Mouse (Mus musculus): Measurements from ENCODE around the gene Eif2b3.

Eif2b3 gene

GRCm38 (mm10) chr4:117019206-117020134 lies at the start of gene Eif2b3:
Gene Eif2b3, plus strand, starts transcription at chr4:117019402.
- peak; percentile 98 for DNase-seq (ENCODE audit: low read depth, low spot score)

- DNase-seq (ENCODE audit: low read depth, low spot score) = no peak
These were observed 42.7 kb upstream of the Eif2b3 start for GRCm38 (mm10) chr4:116976503-116976902.

GRCm38 (mm10) chr4:116985681-116986080 lies 33.5 kb upstream of the Eif2b3 start:
- DNase-seq (ENCODE audit: low read depth, low spot score) = no peak

- DNase-seq (ENCODE audit: low read depth, low spot score) = peak; percentile 88
These were observed 32.6 kb upstream of the Eif2b3 start for GRCm38 (mm10) chr4:116986400-116987121.

GRCm38 (mm10) chr4:116987122-116987456 lies 32.1 kb upstream of the Eif2b3 start:
- DNase-seq (ENCODE audit: low read depth, low spot score) = no peak

GRCm38 (mm10) chr4:116989731-116990130 lies 29.5 kb upstream of the Eif2b3 start:
- no peak for DNase-seq (ENCODE audit: low read depth, low spot score)

- DNase-seq (ENCODE audit: low read depth, low spot score) = peak; percentile 91
These were observed 27.8 kb upstream of the Eif2b3 start for GRCm38 (mm10) chr4:116991366-116991765.

- DNase-seq (ENCODE audit: low read depth, low spot score) = peak; percentile 99
These were observed 25.3 kb upstream of the Eif2b3 start, which contains the start of gene Urod for GRCm38 (mm10) chr4:116993672-116994621. Gene Urod, minus strand, starts transcription at chr4:116994413.

- peak; percentile 84 for DNase-seq (ENCODE audit: low read depth, low spot score)
These were observed 23.9 kb upstream of the Eif2b3 start, which contains the start of gene Hectd3 for GRCm38 (mm10) chr4:116995131-116995797. Gene Hectd3, plus strand, starts transcription at chr4:116995317.

GRCm38 (mm10) chr4:116995798-116996135 lies 23.4 kb upstream of the Eif2b3 start:
- peak; percentile 75 for DNase-seq (ENCODE audit: low read depth, low spot score)

GRCm38 (mm10) chr4:116999513-117000154 lies 19.6 kb upstream of the Eif2b3 start:
- no peak for DNase-seq (ENCODE audit: low read depth, low spot score)

GRCm38 (mm10) chr4:117001957-117002356 lies 17.2 kb upstream of the Eif2b3 start:
- DNase-seq (ENCODE audit: low read depth, low spot score) = no peak

GRCm38 (mm10) chr4:117002543-117003521 lies 16.4 kb upstream of the Eif2b3 start:
- DNase-seq (ENCODE audit: low read depth, low spot score) = peak; percentile 85

- DNase-seq (ENCODE audit: low read depth, low spot score) = no peak
These were observed 14.6 kb upstream of the Eif2b3 start for GRCm38 (mm10) chr4:117004649-117005048.

GRCm38 (mm10) chr4:117005611-117006400 lies 13.4 kb upstream of the Eif2b3 start:
- no peak for DNase-seq (ENCODE audit: low read depth, low spot score)

- DNase-seq (ENCODE audit: low read depth, low spot score) = peak; percentile 37
These were observed 12.1 kb upstream of the Eif2b3 start for GRCm38 (mm10) chr4:117007058-117007457.

GRCm38 (mm10) chr4:117010231-117010630 lies 9.0 kb upstream of the Eif2b3 start:
- DNase-seq (ENCODE audit: low read depth, low spot score) = no peak

- no peak for DNase-seq (ENCODE audit: low read depth, low spot score)
These were observed 5.6 kb upstream of the Eif2b3 start for GRCm38 (mm10) chr4:117013596-117013995.

Data from brain, adult 2 months (tissue).